Mouse (Mus musculus) Patski (cell line): ENCODE measurements at regions not wholly inside any gene's neighbourhood (a gene's known extent, or its start where the extent isn't known, plus 50 kb on each side); places are given as distances from the start of the nearest gene placed in this dataset.

Experiments used
- ATAC-seq: fragments of 100-300 bp; one replicate; pipeline ENCODE4 v1.8.0; 2021
- CTCF ChIA-PET: fragments of 350-600 bp; sonication (Branson Sonifier 250); formaldehyde crosslinking; loops from one replicate; lab custom pipeline; 2022; ENCODE audit warnings: inconsistent platforms; lab: Charles Lee
- POLR2A ChIA-PET: fragments of 350-600 bp; sonication (Branson Sonifier 250); formaldehyde crosslinking; loops from one replicate; lab custom pipeline; 2022; ENCODE audit warnings: antibody characterized with exemption, inconsistent platforms; lab: Charles Lee
- DNase-seq: peaks from one replicate; pipeline ENCODE4 v3.0.0-alpha.2; 2011; ENCODE audit warnings: low read depth, low spot score
- H3K27me3 ChIP-seq: fragments of 371-371 bp; one replicate; pipeline ENCODE4 v1.5.1; 2021
- CTCF ChIP-seq: fragments of 100-300 bp; IDR thresholded peaks from one replicate; pipeline ENCODE4 v1.5.1; 2021
- in situ Hi-C: fragments of 300-500 bp; cut with MboI; formaldehyde crosslinking; loops from 3 replicates; pipeline ENCODE4 v1.11.1; 2018; ENCODE audit warnings: low pct_unique_long_range_greater_than_20kb, mixed read lengths

DNA sequence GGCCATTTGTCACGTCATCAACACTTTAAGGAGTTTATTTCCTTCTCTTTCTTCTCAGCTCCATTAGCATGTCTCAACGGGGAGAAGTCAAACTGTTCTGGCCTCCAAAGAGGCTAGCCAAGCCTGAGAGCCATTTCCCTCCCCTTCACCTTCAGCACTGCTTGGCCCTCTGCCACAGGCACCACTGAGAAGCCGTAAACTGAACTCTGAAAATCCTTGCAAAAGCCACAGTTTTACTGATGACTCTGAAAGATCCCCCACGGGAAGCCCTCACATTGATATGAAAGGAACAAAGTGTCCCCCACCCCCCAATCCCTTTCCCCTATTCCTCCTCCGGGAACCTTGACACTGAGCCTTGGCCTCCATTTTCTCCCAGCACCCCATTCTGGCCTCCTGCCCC lies 188.1 kb upstream of the Arid1b start:
- ATAC-seq (no peak), DNase-seq (no peak)
- POLR2A ChIA-PET: no interaction called here
- H3K27me3 ChIP-seq: no peaks in the 10 kb centered on the region
- in situ Hi-C loops: no loop called here
- TF ChIP-seq CTCF: no peak
- CTCF ChIA-PET: no interaction called here

GRCm38 (mm10) chr17:4808926-4809325 lies 185.2 kb upstream of the Arid1b start:
- DNase-seq (no peak), ATAC-seq (no peak)
- in situ Hi-C loops: no loop called here
- no peaks in the 10 kb centered on the region for H3K27me3 ChIP-seq
- ChIA-PET POLR2A (no interaction called here), CTCF (no interaction called here)
- TF ChIP-seq CTCF: no peak

GRCm38 (mm10) chr17:4813232-4813631 lies 180.9 kb upstream of the Arid1b start:
- TF ChIP-seq CTCF: no peak
- DNase-seq (no peak), ATAC-seq (no peak)
- H3K27me3 ChIP-seq: no peaks in the 10 kb centered on the region
- CTCF ChIA-PET: no interaction called here
- in situ Hi-C loops: no loop called here
- POLR2A ChIA-PET: no interaction called here

GRCm38 (mm10) chr17:4813666-4814065 lies 180.5 kb upstream of the Arid1b start:
- ATAC-seq: no peak
- CTCF ChIA-PET: no interaction called here
- TF ChIP-seq CTCF: no peak

DNA sequence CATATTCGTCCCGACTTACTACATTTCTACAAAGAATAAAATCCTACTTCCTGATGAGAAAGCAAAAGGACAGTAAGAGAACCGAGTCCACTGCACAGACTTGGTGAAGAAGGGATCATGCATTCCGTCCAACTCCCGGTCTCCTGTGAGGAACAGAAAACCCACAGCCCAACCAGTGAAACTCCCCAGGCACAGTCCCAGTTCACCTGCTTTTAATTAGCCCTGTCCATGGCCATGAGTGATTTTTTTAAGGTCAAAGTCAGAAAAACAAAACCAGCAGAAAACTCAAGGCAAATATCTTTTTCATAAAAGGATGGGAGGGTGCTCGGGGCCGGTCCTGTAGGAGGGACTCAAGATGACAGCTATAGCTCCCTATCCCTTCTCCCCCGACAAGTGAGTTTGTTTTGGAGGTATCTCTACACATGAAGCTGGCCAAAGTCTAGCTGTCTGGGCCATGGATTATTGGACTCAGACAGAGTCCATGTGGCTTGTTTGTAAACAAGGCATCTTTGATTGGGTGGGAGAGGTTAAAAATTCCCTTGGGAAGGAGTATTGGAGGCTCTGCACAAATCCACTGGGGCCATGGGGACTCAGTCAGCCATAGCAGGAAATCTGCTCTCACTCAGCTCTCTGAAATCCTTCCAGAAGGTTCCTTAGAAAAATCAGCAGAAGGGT lies 168.8 kb upstream of the Arid1b start:
- no peaks in the 10 kb centered on the region for H3K27me3 ChIP-seq
- ATAC-seq: no peak
- no peak for DNase-seq
- in situ Hi-C loops: no loop called here
- TF ChIP-seq CTCF: no peak
- ChIA-PET POLR2A (interaction anchor here (0.6 kb wide), 3 partner anchors 82 to 535 kb away, joined by 3 to 4 read pairs (median 3); no protein-coding TSS in a partner anchor), CTCF (interaction anchor here (1.3 kb wide), 1 partner anchor 11 kb away, joined by 4 read pairs; no protein-coding TSS in a partner anchor)

More at GRCm38 (mm10) chr17:4813666-4814065, 180.5 kb upstream of the Arid1b start:
- H3K27me3 ChIP-seq: no peaks in the 10 kb centered on the region
- POLR2A ChIA-PET: no interaction called here
- no peak for DNase-seq
- in situ Hi-C loops: no loop called here

- no peak for TF ChIP-seq CTCF
- CTCF ChIA-PET: interaction anchor here (1.4 kb wide), 1 partner anchor 14 kb away, joined by 3 read pairs; no protein-coding TSS in a partner anchor
- DNase-seq (no peak), ATAC-seq (no peak)
- POLR2A ChIA-PET: interaction anchor here (1.0 kb wide), 1 partner anchor 49 kb away, joined by 3 read pairs; no protein-coding TSS in a partner anchor
- H3K27me3 ChIP-seq: no peaks in the 10 kb centered on the region
- in situ Hi-C loops: no loop called here
Measured at GRCm38 (mm10) chr17:4834065-4834464, 160.1 kb upstream of the Arid1b start.

- CTCF ChIA-PET: no interaction called here
- DNase-seq (no peak), ATAC-seq (no peak)
- POLR2A ChIA-PET: no interaction called here
- TF ChIP-seq CTCF: no peak
- no peaks in the 10 kb centered on the region for H3K27me3 ChIP-seq
- in situ Hi-C loops: no loop called here
Measured at GRCm38 (mm10) chr17:4834571-4834970, 159.6 kb upstream of the Arid1b start.

- DNase-seq (no peak), ATAC-seq (no peak)
- POLR2A ChIA-PET: no interaction called here
- no peaks in the 10 kb centered on the region for H3K27me3 ChIP-seq
- TF ChIP-seq CTCF: no peak
- in situ Hi-C loops: no loop called here
- CTCF ChIA-PET: no interaction called here
Measured at GRCm38 (mm10) chr17:4835065-4835705, 158.9 kb upstream of the Arid1b start.

DNA sequence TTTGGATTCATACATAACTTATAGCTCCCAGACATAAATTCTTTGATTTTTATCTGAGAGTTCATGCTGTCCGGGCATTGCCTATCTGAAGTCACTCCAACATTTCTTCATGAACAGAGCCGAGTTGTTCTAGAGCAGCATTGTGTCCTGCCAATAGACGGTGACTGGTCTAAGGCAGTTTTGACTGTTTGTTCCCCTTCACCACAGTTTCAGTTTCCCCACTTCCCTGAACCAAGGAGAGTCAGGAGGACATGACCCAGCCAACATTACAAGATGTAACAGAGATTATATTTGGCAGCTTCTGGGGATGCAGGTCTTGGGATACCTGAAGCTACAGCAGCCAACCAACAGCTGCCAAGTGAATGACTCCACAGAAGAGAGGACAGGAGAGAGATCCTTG lies 154.0 kb upstream of the Arid1b start:
- POLR2A ChIA-PET: no interaction called here
- no peaks in the 10 kb centered on the region for H3K27me3 ChIP-seq
- no peak for ATAC-seq
- CTCF ChIA-PET: interaction anchor here (1.0 to 1.9 kb wide), 2 partner anchors 12 to 25 kb away, joined by 3 to 5 read pairs; no protein-coding TSS in a partner anchor
- TF ChIP-seq CTCF: no peak
- in situ Hi-C loops: no loop called here
- no peak for DNase-seq

- no peak for ATAC-seq
- in situ Hi-C loops: no loop called here
- ChIA-PET POLR2A (no interaction called here), CTCF (no interaction called here)
- H3K27me3 ChIP-seq: no peaks in the 10 kb centered on the region
- TF ChIP-seq CTCF: no peak
- no peak for DNase-seq
Measured at GRCm38 (mm10) chr17:4858304-4858703, 135.8 kb upstream of the Arid1b start.

DNA sequence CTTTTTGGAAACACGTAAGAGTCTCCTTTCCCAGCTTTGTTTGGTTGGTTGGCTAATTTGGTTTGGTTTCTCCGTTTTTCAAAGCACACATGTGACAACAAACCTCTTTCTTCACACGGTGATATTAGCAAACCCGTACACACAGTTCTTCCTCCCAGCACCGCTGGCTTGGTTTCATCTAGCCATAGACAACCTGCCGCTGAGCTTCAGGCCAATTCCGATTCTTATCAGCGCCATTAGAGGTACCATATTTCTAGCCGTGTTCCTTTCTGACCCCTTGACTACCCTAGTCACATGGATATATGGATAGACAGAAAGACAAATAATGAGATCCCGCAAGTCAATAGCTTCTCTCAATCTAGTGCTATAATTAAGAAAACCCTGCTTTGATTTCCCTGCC lies 129.2 kb upstream of the Arid1b start:
- no peaks in the 10 kb centered on the region for H3K27me3 ChIP-seq
- ChIA-PET CTCF (interaction anchor here (0.8 to 1.6 kb wide), 3 partner anchors 8 to 24 kb away, joined by 3 read pairs; no protein-coding TSS in a partner anchor), POLR2A (no interaction called here)
- in situ Hi-C loops: no loop called here
- ATAC-seq (no peak), DNase-seq (no peak)
- TF ChIP-seq CTCF: no peak
